Mouse (Mus musculus) midbrain, postnatal 0 days (tissue): ENCODE measurements at regions not wholly inside any gene's neighbourhood (a gene's known extent, or its start where the extent isn't known, plus 50 kb on each side); places are given as distances from the start of the nearest gene placed in this dataset.

Experiments used
- ATAC-seq: fragments of 200-750 bp; cut with Nextera tagmentation; 2 replicates; pipeline ENCODE4 v1.8.0; 2017; ENCODE audit warnings: moderate number of reproducible peaks, mild to moderate bottlenecking, moderate TSS enrichment, moderate library complexity; ENCODE audit not compliant: low FRiP score
- DNase-seq: peaks from one replicate; pipeline ENCODE4 v3.0.0-alpha.2; 2015; ENCODE audit warnings: low spot score
- H3K27ac ChIP-seq: fragments of 300-500 bp; sonication (generic); 2 replicates; pipeline ENCODE4 v1.5.1; 2014; ENCODE audit warnings: low read depth, mild to moderate bottlenecking, low read length, mixed read lengths
- H3K27me3 ChIP-seq: fragments of 300-500 bp; sonication (generic); 2 replicates; pipeline ENCODE4 v1.6.1; 2014; ENCODE audit warnings: low read length, control low read depth, mixed read lengths; ENCODE audit not compliant: insufficient read depth
- H3K36me3 ChIP-seq: fragments of 300-500 bp; sonication (generic); 2 replicates; pipeline ENCODE4 v1.6.1; 2014; ENCODE audit warnings: low read length, control low read depth, mixed read lengths; ENCODE audit not compliant: insufficient read depth
- H3K4me1 ChIP-seq: fragments of 300-500 bp; sonication (generic); 2 replicates; pipeline ENCODE4 v1.6.1; 2014; ENCODE audit warnings: mild to moderate bottlenecking, control low read depth, antibody characterized with exemption, low read length, mixed read lengths; ENCODE audit not compliant: insufficient read depth
- H3K4me2 ChIP-seq: fragments of 300-500 bp; sonication (generic); 2 replicates; pipeline ENCODE4 v1.6.1; 2014; ENCODE audit warnings: low read depth, mild to moderate bottlenecking, low read length, mixed read lengths; ENCODE audit not compliant: poor library complexity, severe bottlenecking
- H3K4me3 ChIP-seq: fragments of 300-500 bp; sonication (generic); 2 replicates; pipeline ENCODE4 v1.5.1; 2014; ENCODE audit warnings: low read depth, mild to moderate bottlenecking, low read length, moderate library complexity
- H3K9ac ChIP-seq: fragments of 300-500 bp; sonication (generic); replicated peaks from 2 replicates; pipeline ENCODE4 v1.6.1; 2014; ENCODE audit warnings: mild to moderate bottlenecking, low read length, moderate library complexity, mixed read lengths; ENCODE audit not compliant: poor library complexity, severe bottlenecking
- H3K9me3 ChIP-seq: fragments of 300-500 bp; sonication (generic); 2 replicates; pipeline ENCODE4 v1.6.1; 2016; ENCODE audit warnings: low read length, control low read depth
- CTCF ChIP-seq: IDR thresholded peaks from 2 replicates; pipeline ENCODE4 v1.5.1; 2016; ENCODE audit warnings: antibody characterized with exemption, mild to moderate bottlenecking
- WGBS: fragments of 180-500 bp; shearing (Covaris S2); extraction: QIAGEN DNeasy Blood & Tissue Kit; methylation state at CpG from one replicate; pipeline ENCODE4 v1.1.7; 2014; 5-methylcytosine and 5-hydroxymethylcytosine counted together

DNA sequence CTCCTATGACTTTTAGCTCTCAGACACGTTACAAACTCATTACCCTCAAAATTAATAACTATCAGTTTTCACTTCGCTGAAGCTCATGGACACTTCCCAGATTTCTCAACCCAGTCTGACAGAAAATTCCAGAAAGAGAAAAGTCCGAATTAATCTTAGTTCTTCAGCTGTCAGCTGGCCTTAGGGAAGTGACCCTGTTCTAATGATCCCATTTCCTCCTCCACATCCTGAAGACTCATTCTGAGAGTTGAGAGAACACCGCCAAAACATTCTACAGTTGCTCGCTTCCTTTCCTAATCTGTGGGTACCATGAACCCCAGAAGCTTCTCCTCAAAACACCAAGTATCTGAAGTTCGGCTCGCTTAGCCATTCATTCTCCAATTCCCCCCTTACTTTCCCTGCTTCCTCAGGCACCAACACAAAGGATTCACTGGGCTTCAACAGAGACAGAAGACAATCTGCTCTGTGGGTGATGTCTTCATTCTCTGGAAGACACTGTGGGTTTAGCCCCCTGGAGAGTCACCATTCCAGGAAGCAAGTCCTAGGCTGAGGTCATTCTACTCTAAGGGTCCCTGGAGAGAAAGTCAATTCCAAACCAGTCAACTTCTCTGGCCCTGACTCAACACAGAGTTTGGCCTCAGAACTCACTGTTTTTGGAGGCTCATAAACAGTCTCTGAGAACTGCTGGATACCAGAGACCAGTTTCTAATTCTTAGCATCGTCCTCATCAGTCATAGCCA is 81.2 kb downstream of the Polr2m start:
- ATAC-seq (no peak), DNase-seq (no peak)
- Histone ChIP-seq H3K27ac (no peak overlapping the region), H3K4me2 (no peak overlapping the region), H3K36me3 (no peaks in the 10 kb centered on the region), H3K9me3 (no peaks in the 10 kb centered on the region), H3K4me3 (no peak overlapping the region), H3K9ac (no peak overlapping the region), H3K4me1 (no peaks in the 10 kb centered on the region), H3K27me3 (no peaks in the 10 kb centered on the region)
- 80% methylated on average over 8 of the region's 8 CpGs for WGBS
- no peak for TF ChIP-seq CTCF

DNA sequence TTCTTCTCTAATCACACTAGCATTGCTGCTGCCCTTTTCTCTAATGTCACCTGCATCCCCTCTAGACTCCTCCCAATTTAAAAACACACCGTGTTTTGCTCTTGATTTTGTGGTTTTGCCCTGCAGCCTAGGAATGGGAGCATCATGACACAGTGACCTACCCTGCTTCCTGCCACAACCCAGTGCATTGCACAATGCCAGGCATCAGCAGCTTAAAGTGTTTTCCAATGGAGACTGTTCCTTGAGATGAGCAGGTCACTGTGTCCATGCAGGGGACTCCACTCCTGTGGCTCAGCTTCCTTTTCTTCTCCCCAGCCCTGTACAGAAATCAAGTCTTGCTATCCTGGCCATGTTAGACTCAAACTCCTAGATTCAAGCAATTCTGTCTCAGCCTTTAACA is 84.1 kb downstream of the Polr2m start:
- DNase-seq: no peak
- 71% methylated on average over 1 of the region's 1 CpGs for WGBS

DNA sequence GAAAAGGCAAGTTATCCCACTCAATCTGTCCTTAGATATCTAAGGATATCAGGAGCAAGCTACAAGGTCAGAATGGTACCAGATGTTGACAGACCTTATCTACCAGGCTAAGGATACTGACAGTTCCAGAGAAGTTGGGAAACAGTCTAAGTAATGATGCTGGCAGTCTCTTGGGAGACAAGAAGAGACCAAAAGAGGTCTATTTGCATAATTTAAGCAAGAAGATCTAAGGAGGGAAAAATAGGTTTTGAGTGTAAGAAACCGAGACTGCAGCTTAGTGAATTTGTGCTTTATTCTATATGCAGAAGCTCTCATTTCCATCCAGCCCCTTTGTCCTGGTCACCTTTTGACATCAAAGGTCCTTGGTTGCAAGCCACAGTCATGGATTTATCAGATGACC is 86.4 kb downstream of the Polr2m start:
- no peak for TF ChIP-seq CTCF
- no peak overlapping the region for H3K9ac ChIP-seq
- H3K9me3 ChIP-seq: no peaks in the 10 kb centered on the region
- no peak overlapping the region for H3K4me3 ChIP-seq
- no peak overlapping the region for H3K4me2 ChIP-seq
- no peak for DNase-seq
- WGBS: 39% methylated on average over 1 of the region's 1 CpGs
- H3K27ac ChIP-seq: no peak overlapping the region
- H3K27me3 ChIP-seq: no peaks in the 10 kb centered on the region
- H3K36me3 ChIP-seq: no peaks in the 10 kb centered on the region
- no peak for ATAC-seq
- H3K4me1 ChIP-seq: no peaks in the 10 kb centered on the region

More for the DNA sequence above, 84.1 kb downstream of the Polr2m start:
- H3K36me3 ChIP-seq: no peaks in the 10 kb centered on the region
- no peak overlapping the region for H3K27ac ChIP-seq
- no peak overlapping the region for H3K4me2 ChIP-seq
- no peak for ATAC-seq
- TF ChIP-seq CTCF: no peak
- no peak overlapping the region for H3K9ac ChIP-seq
- no peaks in the 10 kb centered on the region for H3K27me3 ChIP-seq
- H3K4me3 ChIP-seq: no peak overlapping the region
- H3K4me1 ChIP-seq: no peaks in the 10 kb centered on the region
- H3K9me3 ChIP-seq: no peaks in the 10 kb centered on the region

DNA sequence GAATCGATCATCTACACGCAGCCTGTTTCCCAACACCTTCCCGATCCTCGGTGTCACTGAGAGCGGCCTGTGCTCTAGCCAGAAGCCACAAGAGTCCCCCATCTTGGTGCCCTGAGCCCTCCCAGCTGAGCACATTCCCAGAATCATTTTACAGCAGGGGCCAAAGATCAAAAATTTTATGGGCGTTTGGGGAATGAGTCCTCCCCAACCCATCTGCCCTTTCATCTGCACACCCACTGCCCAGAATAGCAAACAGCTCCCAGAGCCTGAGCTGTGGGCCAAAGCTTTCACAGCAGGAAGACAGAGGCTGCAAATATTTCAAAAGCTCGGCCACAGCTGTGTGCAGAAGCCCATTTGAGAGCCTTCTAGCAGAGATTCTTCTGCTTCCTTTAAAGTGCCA is 89.0 kb downstream of the Polr2m start:
- no peak overlapping the region for H3K4me2 ChIP-seq
- no peaks in the 10 kb centered on the region for H3K36me3 ChIP-seq
- 57% methylated on average over 7 of the region's 7 CpGs for WGBS
- H3K9me3 ChIP-seq: no peaks in the 10 kb centered on the region
- H3K9ac ChIP-seq: no peak overlapping the region
- H3K4me3 ChIP-seq: no peak overlapping the region
- no peak for DNase-seq
- no peaks in the 10 kb centered on the region for H3K27me3 ChIP-seq
- no peak for ATAC-seq
- no peak overlapping the region for H3K27ac ChIP-seq
- H3K4me1 ChIP-seq: no peaks in the 10 kb centered on the region
- TF ChIP-seq CTCF: no peak

DNA sequence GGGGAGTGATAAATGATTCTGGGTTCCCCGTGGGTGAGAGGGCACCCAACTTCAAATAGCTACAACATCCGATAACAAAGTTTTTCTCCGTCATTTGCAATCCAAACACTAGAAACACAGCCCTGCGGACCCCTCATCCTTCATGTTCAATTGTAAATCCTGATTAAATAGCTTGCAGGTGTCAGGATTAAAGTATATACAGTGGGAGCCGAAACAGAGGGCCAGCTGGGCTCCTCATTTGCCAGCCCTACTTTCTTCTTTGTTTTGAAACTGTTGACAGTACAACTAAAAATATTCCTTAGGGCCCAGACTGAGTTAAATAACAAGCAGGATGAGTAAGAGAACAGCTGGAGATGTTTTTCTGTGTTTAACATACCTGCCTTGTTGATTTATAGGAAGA is 95.5 kb downstream of the Polr2m start:
- ATAC-seq (no peak), DNase-seq (no peak)
- H3K4me3 ChIP-seq: no peak overlapping the region
- no peak overlapping the region for H3K9ac ChIP-seq
- no peaks in the 10 kb centered on the region for H3K4me1 ChIP-seq
- TF ChIP-seq CTCF: no peak
- H3K27ac ChIP-seq: no peak overlapping the region
- H3K4me2 ChIP-seq: no peak overlapping the region
- H3K9me3 ChIP-seq: no peaks in the 10 kb centered on the region
- WGBS: 74% methylated on average over 5 of the region's 5 CpGs
- H3K27me3 ChIP-seq: no peaks in the 10 kb centered on the region
- H3K36me3 ChIP-seq: no peaks in the 10 kb centered on the region

- Histone ChIP-seq H3K4me3 (no peak overlapping the region), H3K4me1 (no peaks in the 10 kb centered on the region), H3K27ac (no peak overlapping the region), H3K27me3 (no peaks in the 10 kb centered on the region), H3K4me2 (no peak overlapping the region), H3K9ac (no peak overlapping the region), H3K36me3 (no peaks in the 10 kb centered on the region), H3K9me3 (no peaks in the 10 kb centered on the region)
- DNase-seq (no peak), ATAC-seq (no peak)
- 95% methylated on average over 7 of the region's 7 CpGs for WGBS
- TF ChIP-seq CTCF: no peak
Measured at GRCm38 (mm10) chr9:71387426-71387825, 98.3 kb downstream of the Polr2m start.
